Mouse (Mus musculus) heart, postnatal 36 days (tissue): ENCODE data around the gene Sec23a. TPM values are rescaled to one million over a fixed set of nuclear protein-coding genes. Genes with fewer than 3 reads are reported as not detected.
"Not testable (repeated sequence)": the region's sequence is repeated elsewhere in the genome, so short reads cannot be mapped to it uniquely, and the experiment has no call there.

Source experiments
- DNase-seq, 2 experiments: peaks; one replicate each; pipeline ENCODE4 v3.0.0; 2021 to 2022
- intact Hi-C: fragments of 180-260 bp; cut with DNase I; formaldehyde crosslinking; loops from one replicate; pipeline ENCODE4 v1.15.1; 2025
- total RNA-seq, 2 experiments: library from RNA; stranded (reverse); gene quantifications; 2 replicates each; pipeline ENCODE4 v1.2.3; 2021

Gene Sec23a
- total RNA-seq, 2 experiments from 2014 or later, result 42.5 to 43.8 TPM

- intact Hi-C loops, result loop anchor here (5.0 kb wide), 1 partner anchor 207 kb away; the partner anchor contains the start of gene Fbxo33
- no peak for DNase-seq
These were observed 1.3 kb downstream of the Sec23a start for GRCm38 (mm10) chr12:59010482-59010881.

GRCm38 (mm10) chr12:58985766-58986165 lies 26.1 kb downstream of the Sec23a start:
- DNase-seq, result no peak
- intact Hi-C loops, result no loop called here

- intact Hi-C loops, DNase-seq: not testable (repeated sequence)
These were observed 30.6 kb downstream of the Sec23a start for GRCm38 (mm10) chr12:58981178-58981661.

GRCm38 (mm10) chr12:58976966-58977365 lies 34.9 kb downstream of the Sec23a start:
- intact Hi-C loops, result no loop called here
- DNase-seq, result no peak

GRCm38 (mm10) chr12:58964583-58964982 lies 47.2 kb downstream of the Sec23a start:
- intact Hi-C loops, result no loop called here
- DNase-seq, result peak; percentile 4 to 11

- intact Hi-C loops, result no loop called here
- DNase-seq, result no peak
These were observed 51.0 kb downstream of the Sec23a start for GRCm38 (mm10) chr12:58960844-58961243.

- DNase-seq, result no peak
- intact Hi-C loops, result no loop called here
These were observed 55.2 kb downstream of the Sec23a start for GRCm38 (mm10) chr12:58956624-58957023.

GRCm38 (mm10) chr12:58956162-58956561 lies 55.7 kb downstream of the Sec23a start:
- intact Hi-C loops, result no loop called here
- no peak for DNase-seq

GRCm38 (mm10) chr12:58947879-58948278 lies 63.9 kb downstream of the Sec23a start:
- intact Hi-C loops, result no loop called here

GRCm38 (mm10) chr12:58947231-58947630 lies 64.6 kb downstream of the Sec23a start:
- intact Hi-C loops, result no loop called here
- peak; percentile 51 to 60 for DNase-seq

More at GRCm38 (mm10) chr12:58947879-58948278, 63.9 kb downstream of the Sec23a start:
- DNase-seq, result no peak

- intact Hi-C loops, result no loop called here
- no peak for DNase-seq
These were observed 69.3 kb downstream of the Sec23a start for GRCm38 (mm10) chr12:58942544-58942943.

GRCm38 (mm10) chr12:58934580-58934979 lies 77.2 kb downstream of the Sec23a start:
- DNase-seq, result no peak
- intact Hi-C loops, result no loop called here

GRCm38 (mm10) chr12:58924996-58925395 lies 86.8 kb downstream of the Sec23a start:
- DNase-seq, result no peak
- intact Hi-C loops, result loop anchor here (5.0 kb wide), 1 partner anchor 1098 kb away; no protein-coding TSS in a partner anchor

GRCm38 (mm10) chr12:58924025-58924424 lies 87.8 kb downstream of the Sec23a start:
- no peak for DNase-seq
- intact Hi-C loops, result loop anchor here (5.0 kb wide), 1 partner anchor 1097 kb away; no protein-coding TSS in a partner anchor

GRCm38 (mm10) chr12:58920775-58921174 lies 91.0 kb downstream of the Sec23a start:
- intact Hi-C loops, result loop anchor here (5.0 kb wide), 1 partner anchor 1093 kb away; no protein-coding TSS in a partner anchor

GRCm38 (mm10) chr12:58919516-58919915 lies 92.3 kb downstream of the Sec23a start:
- DNase-seq, result no peak
- intact Hi-C loops, result no loop called here

More at GRCm38 (mm10) chr12:58920775-58921174, 91.0 kb downstream of the Sec23a start:
- DNase-seq, result no peak

- DNase-seq, result no peak
- intact Hi-C loops, result no loop called here
These were observed 102.0 kb downstream of the Sec23a start for GRCm38 (mm10) chr12:58909826-58910225.

Other genes with a start within 250 kb of the Sec23a start
- gene Gemin2, start 1.4 kb upstream of the Sec23a start, total RNA-seq, result 1 to 10 TPM; 6.2 to 6.5 TPM
- gene Trappc6b, start 49.5 kb upstream of the Sec23a start, total RNA-seq, result 10 to 100 TPM; 72.2 to 74.3 TPM
- 10 to 100 TPM; 23.8 to 26.3 TPM for gene Pnn, start 54.9 kb upstream of the Sec23a start, total RNA-seq
- gene Mia2, start 83.8 kb upstream of the Sec23a start, total RNA-seq, result 100 to 1,000 TPM; 104 to 112 TPM
- gene Fbxo33, start 207.7 kb upstream of the Sec23a start, total RNA-seq, result 10 to 100 TPM in 1 of 2 experiments, 1 to 10 TPM in 1; 9.0 to 10.7 TPM